In genomic region chr15:96848150-96848549, GRCm38 (mm10) we compare ENCODE assay signal across 8 mouse cellular contexts.
DNase-seq lines count a peak whose midpoint lies in the region; ATAC-seq lines count a peak whose summit lies in the region.

No protein-coding gene starts in this region.

- H3K4me1 ChIP-seq in liver, embryonic 12.5 days = no peaks in the 10 kb centered on the region

- no peaks in the 10 kb centered on the region for H3K27me3 ChIP-seq in liver, embryonic 12.5 days (replicated peaks)

- no peaks in the 10 kb centered on the region for H3K36me3 ChIP-seq in liver, embryonic 12.5 days

- no peak for ATAC-seq in liver, embryonic 12.5 days
- 0 out of 2 replicates have a peak, but pooled peaks have one; percentile 36 for ATAC-seq in common myeloid progenitor, adult 5-6 weeks (replicated peaks; ENCODE audit: low read depth, poor library complexity, severe bottlenecking)
- ATAC-seq in neutrophil, adult 5-6 weeks (ENCODE audit: extremely low read depth, insufficient number of reproducible peaks, low FRiP score, poor library complexity, severe bottlenecking) = peak; percentile 60; the same call in 1 of the 2 replicates

- no peak overlapping the region for H3K4me2 ChIP-seq in liver, embryonic 12.5 days

- 68% methylated on average over 2 of the region's 2 CpGs for WGBS in liver, embryonic 12.5 days (ENCODE audit: insufficient replicate concordance)

- peak; percentile 9 for DNase-seq in adrenal gland, postnatal 25 days
- DNase-seq in adrenal gland, postnatal 4 days (ENCODE audit: low spot score in 2 of 2) = no peak
- peak; percentile 47 for DNase-seq in liver
- DNase-seq in layer of hippocampus, postnatal 14 days (ENCODE audit: low spot score in 2 of 2) = no peak
- no peak for DNase-seq in ovary, postnatal 10 days (ENCODE audit: low spot score)

- no peak overlapping the region for H3K9ac ChIP-seq in liver, embryonic 12.5 days

- no peak overlapping the region for H3K4me3 ChIP-seq in liver, embryonic 12.5 days

- H3K9me3 ChIP-seq in liver, embryonic 12.5 days (replicated peaks) = no peaks in the 10 kb centered on the region

- H3K27ac ChIP-seq in liver, embryonic 12.5 days = no peak overlapping the region

Comparison
In these comparisons a context has a peak if more than half of its experiments do, and no peak if none do; other contexts are left out.
1. DNase-seq: peak in adrenal gland, postnatal 25 days (single experiment) and liver (single experiment); none in adrenal gland, postnatal 4 days (0 of 2), layer of hippocampus, postnatal 14 days (0 of 2) and ovary, postnatal 10 days (single experiment).